18 mouse cellular contexts compared by ENCODE assay signal in the genomic region with DNA sequence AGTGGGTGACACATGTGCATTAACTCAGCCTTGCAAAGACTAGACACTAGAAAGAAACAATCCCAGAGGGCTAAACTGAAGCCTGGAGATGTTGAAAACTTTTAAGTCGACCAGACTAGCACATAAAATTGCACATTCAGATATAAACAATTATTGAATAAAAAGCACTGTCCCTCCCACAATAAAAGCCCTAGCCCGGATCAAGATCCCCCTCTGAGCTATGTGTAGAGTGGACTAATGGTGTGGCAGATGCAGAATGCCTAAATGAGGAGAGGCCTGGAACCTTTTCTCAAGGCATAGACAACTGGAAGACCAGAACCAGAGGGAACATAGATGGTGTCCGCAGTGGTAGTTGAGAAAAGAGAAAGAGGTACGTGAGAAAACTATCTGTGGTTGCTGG. TPM values are rescaled to one million over a fixed set of nuclear protein-coding genes. Genes with fewer than 3 reads are reported as not detected.
DNase-seq lines count a peak whose midpoint lies in the region; ATAC-seq lines count a peak whose summit lies in the region.
"Had no signal": no experiment of that assay in that cellular context is flagged by ENCODE, and none has a peak within 500 bp of the region (broad histone marks: within the 10 kb centered on the region; RNA-seq: fewer than 3 reads in every experiment).

No protein-coding gene starts in this region.

- H3K9ac ChIP-seq in hindbrain, embryonic 13.5 days: no peak overlapping the region
- no peak overlapping the region for H3K9ac ChIP-seq in hindbrain, embryonic 16.5 days (ENCODE audit: low read depth, low read length)
- no peak overlapping the region for H3K9ac ChIP-seq in forebrain, embryonic 11.5 days (ENCODE audit: low read length)
- peak overlapping the region; percentile 88; the same call in 1 of the 2 replicates for H3K9ac ChIP-seq in limb, embryonic 12.5 days (replicated peaks)
- H3K9ac ChIP-seq in neural tube, embryonic 14.5 days (replicated peaks; ENCODE audit: low read depth, low read length): no peak overlapping the region

- H3K27me3 ChIP-seq in hindbrain, embryonic 13.5 days: peaks cover 82% of the 10 kb centered on the region
- H3K27me3 ChIP-seq in hindbrain, embryonic 16.5 days (replicated peaks; ENCODE audit: control insufficient read depth, insufficient read depth, low read length): peaks cover 34% of the 10 kb centered on the region
- H3K27me3 ChIP-seq in forebrain, embryonic 11.5 days (ENCODE audit: control insufficient read depth, insufficient read depth, low read length): peaks cover 3% of the 10 kb centered on the region; the same call in 1 of the 2 replicates
- peaks cover 63% of the 10 kb centered on the region for H3K27me3 ChIP-seq in limb, embryonic 12.5 days
- H3K27me3 ChIP-seq in neural tube, embryonic 14.5 days (ENCODE audit: control insufficient read depth, insufficient read depth, low read length): peaks cover 21% of the 10 kb centered on the region

- 32% methylated on average over 4 of the region's 4 CpGs for WGBS in hindbrain, embryonic 13.5 days
- WGBS in hindbrain, embryonic 16.5 days: 39% methylated on average over 4 of the region's 4 CpGs
- 28% methylated on average over 4 of the region's 4 CpGs for WGBS in forebrain, embryonic 11.5 days
- 41% methylated on average over 4 of the region's 4 CpGs for WGBS in limb, embryonic 12.5 days
- WGBS in neural tube, embryonic 14.5 days: 30% methylated on average over 4 of the region's 4 CpGs

- H3K4me1 ChIP-seq in hindbrain, embryonic 13.5 days (replicated peaks): peaks cover 60% of the 10 kb centered on the region
- peaks cover 44% of the 10 kb centered on the region for H3K4me1 ChIP-seq in hindbrain, embryonic 16.5 days (ENCODE audit: control insufficient read depth, insufficient read depth, low read depth, low read length)
- peaks cover 22% of the 10 kb centered on the region for H3K4me1 ChIP-seq in forebrain, embryonic 11.5 days (replicated peaks; ENCODE audit: control insufficient read depth, insufficient read depth, low read length)
- peaks cover 37% of the 10 kb centered on the region for H3K4me1 ChIP-seq in limb, embryonic 12.5 days (replicated peaks)
- H3K4me1 ChIP-seq in neural tube, embryonic 14.5 days (ENCODE audit: control insufficient read depth, insufficient read depth, low read length): peaks cover 23% of the 10 kb centered on the region; the same call in 1 of the 2 replicates

- no peak overlapping the region for H3K27ac ChIP-seq in hindbrain, embryonic 13.5 days
- no peak overlapping the region for H3K27ac ChIP-seq in hindbrain, embryonic 16.5 days (ENCODE audit: low read depth, low read length)
- no peak overlapping the region for H3K27ac ChIP-seq in forebrain, embryonic 11.5 days (ENCODE audit: low read depth, low read length)
- H3K27ac ChIP-seq in limb, embryonic 12.5 days: no peak overlapping the region
- H3K27ac ChIP-seq in neural tube, embryonic 14.5 days (ENCODE audit: low read depth, low read length): no peak overlapping the region

- no peak for ATAC-seq in hindbrain, embryonic 13.5 days (ENCODE audit: low FRiP score)
- ATAC-seq in hindbrain, embryonic 16.5 days: no peak
- ATAC-seq in forebrain, embryonic 11.5 days (replicated peaks; ENCODE audit: low FRiP score): no peak
- no peak for ATAC-seq in limb, embryonic 12.5 days (ENCODE audit: insufficient number of reproducible peaks, insufficient read depth, low FRiP score, low TSS enrichment, low read depth)
- no peak for ATAC-seq in neural tube, embryonic 14.5 days (ENCODE audit: low read depth)

- peak overlapping the region; percentile 95; the same call in 1 of the 2 replicates for H3K4me2 ChIP-seq in hindbrain, embryonic 13.5 days
- no peak overlapping the region for H3K4me2 ChIP-seq in hindbrain, embryonic 16.5 days (ENCODE audit: low read length)
- peak overlapping the region; percentile 83; the same call in 1 of the 2 replicates for H3K4me2 ChIP-seq in forebrain, embryonic 11.5 days (ENCODE audit: low read depth, low read length, severe bottlenecking)
- peak overlapping the region; percentile 96 for H3K4me2 ChIP-seq in limb, embryonic 12.5 days
- peak overlapping the region; percentile 94; the same call in 1 of the 2 replicates for H3K4me2 ChIP-seq in neural tube, embryonic 14.5 days (ENCODE audit: low read depth, low read length)

- no peaks in the 10 kb centered on the region for H3K9me3 ChIP-seq in hindbrain, embryonic 13.5 days
- H3K9me3 ChIP-seq in hindbrain, embryonic 16.5 days (ENCODE audit: control insufficient read depth, low read length): no peaks in the 10 kb centered on the region
- no peaks in the 10 kb centered on the region for H3K9me3 ChIP-seq in forebrain, embryonic 11.5 days (ENCODE audit: control insufficient read depth, low read length)
- H3K9me3 ChIP-seq in limb, embryonic 12.5 days: no peaks in the 10 kb centered on the region
- H3K9me3 ChIP-seq in neural tube, embryonic 14.5 days (ENCODE audit: control insufficient read depth, low read length): no peaks in the 10 kb centered on the region
- H3K9me3 ChIP-seq: G1E had no signal

- no peak for DNase-seq in forebrain, embryonic 11.5 days (ENCODE audit: low spot score)
- no peak for DNase-seq in cerebellum, postnatal 10 days
- no peak for DNase-seq in adipocyte (ENCODE audit: low spot score)
- DNase-seq: adrenal gland, postnatal 14 days; cerebellum, postnatal 14 days; heart, adult 18-20 months; heart, postnatal 14 days; kidney, adult 18-20 months; kidney, postnatal 4 days; left cerebral cortex, postnatal 4 days; lung, adult 18-20 months; right cerebral cortex, adult 18-20 months; thymus, adult 2 months had no signal

- no peak overlapping the region for H3K4me3 ChIP-seq in hindbrain, embryonic 13.5 days
- H3K4me3 ChIP-seq in hindbrain, embryonic 16.5 days (ENCODE audit: low read length): no peak overlapping the region
- no peak overlapping the region; the same call in 1 of the 2 replicates for H3K4me3 ChIP-seq in forebrain, embryonic 11.5 days (ENCODE audit: low read depth, low read length)
- H3K4me3 ChIP-seq in limb, embryonic 12.5 days (replicated peaks): peak overlapping the region; percentile 65
- no peak overlapping the region; the same call in 1 of the 2 replicates for H3K4me3 ChIP-seq in neural tube, embryonic 14.5 days (ENCODE audit: low read depth, low read length)

- no peaks in the 10 kb centered on the region for H3K36me3 ChIP-seq in hindbrain, embryonic 13.5 days
- no peaks in the 10 kb centered on the region for H3K36me3 ChIP-seq in hindbrain, embryonic 16.5 days (ENCODE audit: control insufficient read depth, insufficient read depth, low read length)
- H3K36me3 ChIP-seq in forebrain, embryonic 11.5 days (ENCODE audit: control insufficient read depth, insufficient read depth, low read length): no peaks in the 10 kb centered on the region
- no peaks in the 10 kb centered on the region for H3K36me3 ChIP-seq in limb, embryonic 12.5 days
- H3K36me3 ChIP-seq in neural tube, embryonic 14.5 days (ENCODE audit: control insufficient read depth, insufficient read depth, low read length): no peaks in the 10 kb centered on the region
- H3K36me3 ChIP-seq: G1E had no signal

RNA-seq across cellular contexts. Expression of a gene that starts 3.1 kb away (rescaled TPM):
- polyA plus RNA-seq in hindbrain, embryonic 13.5 days (2015; fragmentation: Nextera tagmentation; extraction: Ambion mirVana): 39.7 and 42.1 TPM in 2 replicates
- 29.2 and 31.2 TPM in 2 replicates for polyA plus RNA-seq in hindbrain, embryonic 16.5 days (2015; fragmentation: Nextera tagmentation; extraction: Ambion mirVana)
- polyA plus RNA-seq in forebrain, embryonic 11.5 days (2014; fragmentation: Nextera tagmentation; extraction: Ambion mirVana): 127 and 154 TPM in 2 replicates
- polyA plus RNA-seq in limb, embryonic 12.5 days (2016; fragmentation: Nextera tagmentation; extraction: Ambion mirVana): 77.9 and 91.5 TPM in 2 replicates
- 40.9 and 51.2 TPM in 2 replicates for polyA plus RNA-seq in neural tube, embryonic 14.5 days (2014; fragmentation: Nextera tagmentation; extraction: Ambion mirVana)

RNA-seq across cellular contexts. Expression of a gene that starts 3.7 kb away (rescaled TPM):
- 311 and 322 TPM in 2 replicates for polyA plus RNA-seq in hindbrain, embryonic 13.5 days (2015; fragmentation: Nextera tagmentation; extraction: Ambion mirVana)
- polyA plus RNA-seq in hindbrain, embryonic 16.5 days (2015; fragmentation: Nextera tagmentation; extraction: Ambion mirVana): 309 and 311 TPM in 2 replicates
- polyA plus RNA-seq in forebrain, embryonic 11.5 days (2014; fragmentation: Nextera tagmentation; extraction: Ambion mirVana): 358 and 366 TPM in 2 replicates
- polyA plus RNA-seq in limb, embryonic 12.5 days (2016; fragmentation: Nextera tagmentation; extraction: Ambion mirVana): 318 and 335 TPM in 2 replicates
- 321 and 328 TPM in 2 replicates for polyA plus RNA-seq in neural tube, embryonic 14.5 days (2014; fragmentation: Nextera tagmentation; extraction: Ambion mirVana)

RNA-seq across cellular contexts. Expression of a gene that starts 48.9 kb away (rescaled TPM):
- 0.60 and 1.2 TPM in 2 replicates for polyA plus RNA-seq in hindbrain, embryonic 13.5 days (2015; fragmentation: Nextera tagmentation; extraction: Ambion mirVana)
- 0.61 and 2.3 TPM in 2 replicates for polyA plus RNA-seq in hindbrain, embryonic 16.5 days (2015; fragmentation: Nextera tagmentation; extraction: Ambion mirVana)
- 0.56 and 0.91 TPM in 2 replicates for polyA plus RNA-seq in forebrain, embryonic 11.5 days (2014; fragmentation: Nextera tagmentation; extraction: Ambion mirVana)
- polyA plus RNA-seq in limb, embryonic 12.5 days (2016; fragmentation: Nextera tagmentation; extraction: Ambion mirVana): 1.5 and 1.6 TPM in 2 replicates
- 0.43 and 0.83 TPM in 2 replicates for polyA plus RNA-seq in neural tube, embryonic 14.5 days (2014; fragmentation: Nextera tagmentation; extraction: Ambion mirVana)
- polyA plus RNA-seq: G1E had no signal
